Mouse (Mus musculus) G1E-ER4 (cell line): Measurements from ENCODE around the gene Dcst1. TPM values are rescaled to one million over a fixed set of nuclear protein-coding genes. Genes with fewer than 3 reads are reported as not detected.

Experiments
- GATA1 ChIP-seq: IDR thresholded peaks from one replicate; pipeline ENCODE4 v1.8.0; 2012; ENCODE audit warnings: low read length, inconsistent platforms
- polyA plus RNA-seq: library from polyadenylated mRNA; stranded (reverse); fragments of >175 nt; gene quantifications from 2 replicates; pipeline ENCODE4 v1.2.3, GENCODE M21; 2012

The Dcst1 gene
- polyA plus RNA-seq, 1 experiment: not detected

DNA sequence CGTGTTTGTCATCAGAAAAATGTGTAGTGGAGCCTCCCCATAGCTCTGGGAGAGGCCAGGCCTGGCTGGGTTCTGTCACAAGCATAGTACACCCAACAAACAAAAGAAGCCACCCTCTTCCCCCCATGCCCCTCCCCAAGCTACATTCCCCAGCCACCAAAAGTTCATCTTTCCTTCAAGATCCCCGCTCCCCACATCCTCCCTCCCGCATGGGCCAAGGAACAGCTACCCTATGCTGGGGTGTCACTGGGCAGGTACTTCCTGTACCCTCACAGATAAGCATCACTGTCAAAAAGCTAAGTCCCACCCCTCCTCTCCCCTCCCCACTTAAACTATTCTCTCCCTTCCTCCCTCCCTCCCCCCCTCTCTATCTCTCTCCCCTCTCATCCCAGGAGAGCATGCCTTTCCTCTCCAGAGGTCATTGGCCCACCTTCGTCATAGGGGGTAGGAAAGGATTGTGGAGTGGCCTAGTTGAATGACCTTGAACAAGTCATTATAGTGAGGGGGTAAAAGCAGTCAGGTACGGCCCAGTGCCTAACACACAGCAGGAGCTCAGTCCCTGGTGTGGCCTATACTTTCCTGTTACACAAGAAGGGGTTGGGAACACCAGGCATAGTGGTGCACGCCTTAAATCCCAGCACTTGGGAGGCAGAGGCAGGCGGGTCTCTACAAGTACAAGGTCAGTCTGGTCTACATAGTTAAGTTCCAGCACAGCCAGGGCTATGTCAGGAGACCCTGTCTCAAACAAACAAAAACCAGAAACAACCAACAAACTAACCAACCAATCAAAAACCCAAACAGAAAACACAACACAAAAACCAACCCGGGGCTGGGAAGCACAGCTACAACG lies 17.2 kb upstream of the Dcst1 start:
- TF ChIP-seq GATA1: no peak

DNA sequence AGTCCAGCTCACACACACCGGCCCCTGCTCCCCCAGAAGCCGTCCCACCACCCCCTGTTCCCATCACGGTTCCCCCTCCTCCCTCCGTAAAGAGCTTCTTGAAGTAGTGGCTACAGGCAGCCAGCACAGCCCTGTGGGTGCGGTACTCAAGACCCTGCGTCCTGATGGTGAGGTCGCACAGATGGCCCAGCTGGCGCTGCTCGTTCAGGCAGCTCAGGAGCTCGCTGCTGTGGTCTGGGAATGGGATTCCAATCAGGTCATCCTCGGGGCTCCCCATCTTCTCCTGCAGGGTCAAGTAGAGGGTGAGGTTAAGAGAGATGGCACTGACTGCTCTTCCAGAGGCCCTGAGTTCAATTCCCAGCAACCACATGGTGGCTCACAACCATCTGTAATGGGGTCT lies 16.2 kb upstream of the Dcst1 start:
- TF ChIP-seq GATA1: no peak

GRCm38 (mm10) chr3:89380711-89381110 lies 15.7 kb upstream of the Dcst1 start:
- TF ChIP-seq GATA1: no peak

GRCm38 (mm10) chr3:89380291-89380690 lies 15.2 kb upstream of the Dcst1 start:
- no peak for TF ChIP-seq GATA1

GRCm38 (mm10) chr3:89379388-89380131 lies 14.5 kb upstream of the Dcst1 start:
- TF ChIP-seq GATA1: no peak

GRCm38 (mm10) chr3:89378394-89379067 lies 13.5 kb upstream of the Dcst1 start:
- no peak for TF ChIP-seq GATA1

DNA sequence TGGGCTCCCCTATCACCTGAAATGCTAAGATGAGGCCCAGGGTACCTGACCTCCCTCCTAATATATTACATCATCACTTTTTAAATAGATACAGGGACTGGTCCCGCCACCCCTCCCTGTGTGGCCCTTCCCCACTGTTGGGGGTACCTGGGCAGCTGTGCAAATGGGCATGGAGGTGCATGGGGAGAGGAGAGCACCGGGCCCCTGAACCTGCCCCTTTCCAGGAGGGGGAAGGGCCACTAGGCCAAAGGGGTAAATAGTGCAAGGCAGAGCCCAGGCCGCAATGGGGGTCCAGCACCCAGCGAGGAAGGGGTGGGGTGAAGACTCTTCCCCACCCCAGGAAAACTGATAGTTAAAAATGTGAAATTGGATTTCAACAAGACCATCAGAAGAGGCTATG lies 12.8 kb upstream of the Dcst1 start:
- no peak for TF ChIP-seq GATA1

DNA sequence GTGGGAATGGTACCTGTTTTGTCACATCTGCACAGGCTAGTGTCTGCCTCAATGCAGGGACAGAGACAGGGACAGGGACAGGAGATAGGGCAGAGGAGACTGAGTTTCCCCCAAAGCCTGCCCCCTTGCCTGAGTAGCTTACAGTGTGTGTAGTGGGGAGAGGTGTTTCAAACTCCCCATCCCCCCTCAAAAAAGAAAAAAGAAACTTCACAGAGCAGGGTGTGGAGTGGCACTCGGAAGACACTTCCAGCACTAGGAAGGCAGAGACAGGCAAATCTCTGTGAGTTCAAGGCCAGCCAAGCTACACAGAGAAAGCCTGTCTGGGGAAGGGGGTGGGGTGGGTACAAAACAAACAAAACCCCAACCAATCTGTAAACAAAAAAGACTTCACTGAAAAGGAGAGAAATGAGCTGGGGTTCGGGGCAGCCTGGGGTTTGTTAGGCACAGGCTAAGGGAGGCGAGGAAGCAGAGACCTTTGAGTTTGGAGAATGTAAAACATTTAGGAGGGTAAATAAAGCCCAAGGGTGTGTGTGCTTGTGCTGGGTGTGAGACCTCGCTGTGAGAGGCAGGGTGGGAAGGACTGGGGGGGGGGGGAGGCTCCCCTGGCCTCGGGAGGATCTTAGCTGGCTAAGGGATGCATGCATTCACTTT lies 8.7 kb upstream of the Dcst1 start:
- TF ChIP-seq GATA1: no peak

DNA sequence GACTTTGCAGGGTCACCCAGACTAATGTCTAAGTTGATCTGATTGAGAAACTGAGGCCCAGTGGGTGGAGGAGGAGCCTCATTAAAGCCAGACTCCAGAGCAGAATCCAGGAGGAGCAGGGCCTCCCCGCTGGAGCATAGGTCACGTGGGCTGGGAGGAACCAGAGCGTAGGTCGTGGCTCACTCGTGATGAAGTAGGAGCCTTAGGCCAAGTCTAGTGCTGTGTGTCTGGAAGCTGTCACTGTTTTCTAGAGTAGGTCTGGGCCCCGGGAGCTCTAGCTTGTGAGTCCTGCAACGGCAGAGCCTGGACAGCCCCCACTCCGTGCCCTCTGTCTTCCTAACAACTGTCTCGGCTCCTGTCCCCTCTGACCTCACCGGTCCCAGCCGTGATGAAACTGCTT lies 2.3 kb upstream of the Dcst1 start:
- TF ChIP-seq GATA1: no peak

GRCm38 (mm10) chr3:89365486-89366414 lies 697 bp upstream of the Dcst1 start:
- TF ChIP-seq GATA1: no peak

- TF ChIP-seq GATA1: no peak
Measured at GRCm38 (mm10) chr3:89364631-89365030, 422 bp downstream of the Dcst1 start.

- TF ChIP-seq GATA1: no peak
Measured at GRCm38 (mm10) chr3:89361675-89362074, 3.4 kb downstream of the Dcst1 start, which contains the start of gene Dcst2. Dcst2 (plus strand) TSS chr3:89361975.

DNA sequence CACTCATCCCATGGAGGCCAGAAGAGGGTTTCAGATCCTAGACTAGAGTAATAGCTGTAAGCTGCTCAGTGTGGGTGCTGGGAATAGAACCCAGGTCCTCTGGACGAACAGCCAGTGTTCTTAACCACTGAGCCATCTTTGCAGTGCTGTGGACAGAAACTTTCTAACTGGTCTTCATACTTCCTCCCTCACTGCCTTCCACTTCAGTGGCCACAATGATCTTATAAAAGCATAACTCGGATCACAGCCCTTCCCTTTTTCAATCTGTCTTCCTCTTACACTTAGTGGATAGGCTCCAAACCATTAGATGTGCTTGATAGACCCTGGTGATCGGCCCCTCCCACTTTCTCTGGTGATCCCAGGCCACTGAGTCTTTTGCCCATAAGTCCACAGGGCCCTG lies 4.8 kb downstream of the Dcst1 start:
- no peak for TF ChIP-seq GATA1

DNA sequence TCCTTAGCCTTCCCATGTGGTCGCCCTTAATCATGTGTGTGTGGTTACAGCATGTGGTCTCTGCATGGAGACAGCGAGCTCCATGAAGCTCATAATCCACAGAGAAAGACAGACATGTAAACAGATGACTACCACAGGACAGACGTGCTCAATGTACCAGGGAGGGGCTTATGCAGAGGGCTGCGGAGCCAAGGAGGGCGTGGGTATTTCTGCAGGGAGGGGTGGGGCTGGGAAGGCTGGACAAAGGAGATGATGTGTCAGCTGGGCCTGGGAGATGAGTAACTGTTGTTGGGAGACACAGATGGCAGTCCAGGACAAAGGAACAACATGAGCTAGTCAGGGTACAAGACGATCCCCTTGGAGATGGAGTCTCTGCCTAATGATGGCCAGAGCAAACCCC lies 5.4 kb downstream of the Dcst1 start:
- no peak for TF ChIP-seq GATA1

GRCm38 (mm10) chr3:89356029-89356428 lies 9.0 kb downstream of the Dcst1 start:
- TF ChIP-seq GATA1: no peak
